Mouse (Mus musculus): ENCODE measurements around the gene Pih1h3b. TPM values are rescaled to one million over a fixed set of nuclear protein-coding genes. Genes with fewer than 3 reads are reported as not detected.

Gene Pih1h3b
- total RNA-seq (2021): not detected
- long read RNA-seq, experiment 1: 0 reads
- long read RNA-seq, experiment 2: 0 reads

DNA sequence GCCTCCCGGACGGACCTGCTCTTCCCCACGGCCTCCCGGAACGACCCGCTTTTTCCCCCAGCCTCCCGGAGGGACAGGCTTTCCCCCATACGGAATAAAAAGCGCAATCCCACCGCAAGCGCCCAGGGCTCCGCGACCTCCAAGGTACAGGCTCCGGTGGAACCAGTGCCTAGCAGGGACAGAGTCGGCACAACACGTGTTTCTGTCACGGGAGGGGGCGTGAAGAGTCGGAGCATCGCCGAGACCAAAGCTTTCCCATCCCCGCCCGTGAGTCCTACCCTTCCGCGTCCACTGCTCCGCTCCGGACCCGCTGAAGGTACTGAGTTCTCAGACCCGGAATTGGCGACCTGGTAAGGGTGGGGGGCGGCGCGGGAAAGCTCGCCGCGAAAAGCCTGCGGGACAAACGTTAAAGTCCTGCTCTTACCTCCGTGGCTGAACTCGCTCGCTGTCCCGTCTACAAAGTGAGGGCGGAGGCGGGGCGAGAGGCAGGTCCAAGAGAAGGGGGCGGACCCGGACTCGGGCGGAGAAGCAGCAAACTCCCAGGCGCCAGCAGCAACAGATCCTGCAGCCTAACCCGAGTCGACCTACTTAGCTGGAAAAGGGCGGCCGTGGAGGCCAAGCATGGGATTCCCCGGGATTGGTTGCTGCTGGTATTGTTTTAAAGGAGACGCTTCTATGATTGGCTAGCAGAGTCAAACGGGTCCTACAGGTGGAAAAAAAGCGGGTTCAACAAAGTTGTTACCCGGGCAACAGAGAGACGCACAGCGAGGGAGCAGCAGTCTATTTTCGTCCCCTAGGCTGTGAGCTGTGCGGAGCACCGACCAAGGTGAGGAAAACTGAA, at the start of gene Pih1h3b, which contains the start of gene Nup62cl:
Gene Pih1h3b (plus strand): TSS at position 745 of the 841 bp plus-strand sequence.
Gene Nup62cl (minus strand): TSS at position 578 of the 841 bp plus-strand sequence.
- DNase-seq (ENCODE audit: low spot score in 2 of 2): no peak

DNA sequence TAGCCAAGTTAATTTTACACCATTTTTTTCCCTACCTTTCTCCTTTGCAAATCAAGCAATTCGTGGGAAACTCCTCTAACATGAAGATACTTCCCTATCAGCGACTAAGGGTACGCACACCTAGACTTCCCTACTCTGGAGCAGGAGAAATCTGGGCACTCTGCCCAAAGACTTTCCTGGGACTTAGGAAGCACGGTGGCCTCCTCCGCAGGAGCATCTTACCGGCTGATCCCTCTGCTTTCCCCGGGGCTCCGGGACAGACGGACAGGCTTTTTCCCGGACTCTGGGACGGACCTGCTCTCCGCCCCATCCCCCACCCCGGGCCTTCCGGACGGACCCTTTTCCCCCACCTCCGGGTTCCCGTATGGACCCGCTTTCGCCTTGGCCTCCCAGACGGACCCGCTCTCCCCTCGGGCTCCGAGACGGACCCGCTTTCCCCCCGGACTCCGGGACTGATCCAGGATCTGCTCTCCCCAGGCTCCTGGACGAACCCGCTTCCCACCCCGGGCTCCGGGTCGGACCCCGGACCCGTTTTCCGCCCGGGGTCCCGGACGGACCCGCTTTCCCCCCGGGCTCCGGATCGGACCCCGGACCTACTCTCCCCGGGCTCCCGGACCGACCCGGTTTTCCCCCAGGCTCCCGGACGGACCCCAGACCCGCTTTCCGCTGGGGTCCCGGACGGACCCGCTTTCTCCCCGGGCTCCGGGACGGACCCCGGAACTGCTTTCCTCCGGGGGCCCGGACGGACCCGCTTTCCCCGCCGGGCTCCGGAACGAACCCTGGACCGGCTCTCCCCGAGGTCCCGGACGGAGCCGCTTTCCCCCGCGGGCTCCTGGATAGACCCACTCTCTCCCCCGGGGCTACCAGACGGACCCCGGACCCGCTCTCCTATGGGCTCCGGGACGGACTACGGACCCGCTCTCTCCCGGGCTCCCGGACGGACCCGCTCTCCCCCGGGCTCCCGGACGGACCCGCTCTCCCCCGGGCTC, 1.5 kb upstream of the Pih1h3b start:
- no peak for DNase-seq (ENCODE audit: low spot score in 2 of 2)

DNA sequence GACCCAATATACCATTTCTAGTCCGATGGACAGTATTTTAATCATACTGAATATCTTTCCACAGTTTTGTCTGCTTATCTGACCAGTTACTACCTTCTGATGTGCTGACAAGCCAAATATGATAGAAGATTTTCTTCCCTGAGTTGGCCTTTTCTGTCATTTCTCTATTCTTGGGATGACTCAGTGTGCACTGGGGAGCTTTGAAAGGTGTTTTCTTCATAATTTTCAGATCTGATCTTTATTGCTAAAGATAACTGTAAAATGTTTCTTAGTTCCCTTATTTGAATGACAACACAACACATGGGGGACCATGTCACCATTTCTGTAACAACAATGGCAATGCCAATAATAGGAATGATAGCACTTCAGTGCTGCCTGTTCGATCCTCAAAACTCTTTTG, 19.9 kb downstream of the Pih1h3b start:
- DNase-seq (ENCODE audit: low spot score in 2 of 2): no peak

DNA sequence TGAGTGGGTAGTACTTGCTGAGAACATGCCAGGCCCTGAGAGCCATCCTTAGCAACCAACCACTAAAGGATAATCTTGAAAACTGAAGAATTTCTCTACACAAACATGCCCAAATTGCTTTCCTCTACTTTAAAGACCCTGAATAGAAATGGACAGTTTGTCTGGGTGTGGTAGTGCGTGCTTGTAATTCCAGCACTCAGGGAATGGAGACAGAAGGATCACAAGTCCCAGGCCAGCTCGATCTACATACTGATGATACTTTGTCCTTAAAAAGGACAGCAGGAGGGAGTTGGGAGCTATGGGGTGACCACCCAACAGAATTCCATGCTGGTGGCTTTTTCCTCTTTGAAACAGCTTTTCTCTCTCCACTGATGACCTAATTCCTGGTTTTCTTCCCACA, 31.4 kb downstream of the Pih1h3b start:
- DNase-seq (ENCODE audit: low spot score in 2 of 2): no peak

Other genes starting within 250 kb of the Pih1h3b start
- 1 to 10 TPM; 3.8 to 6.5 TPM for gene Morc4, start 191.2 kb upstream of the Pih1h3b start, total RNA-seq (2021)
- gene Rbm41, start 64.3 kb upstream of the Pih1h3b start, total RNA-seq (2021): 1 to 10 TPM; 8.6 to 9.1 TPM
- gene Nup62cl, start 167 bp upstream of the Pih1h3b start, total RNA-seq (2021): 1 to 10 TPM in 1 of 2 experiments, under 1 TPM in 1; 0.19 to 1.2 TPM